Mouse (Mus musculus): ENCODE measurements at regions not wholly inside any gene's neighbourhood (a gene's known extent, or its start where the extent isn't known, plus 50 kb on each side); places are given as distances from the start of the nearest gene placed in this dataset.
A peak's percentile ranks its signal among the peaks of the same experiment; 100 is the strongest.

GRCm38 (mm10) chr14:23237376-23237775 lies 776.9 kb downstream of the Kcnma1 start:
- peaks cover 7% of the 10 kb centered on the region; the same call in 1 of the 2 replicates for H3K4me1 ChIP-seq (ENCODE audit: control insufficient read depth, insufficient read depth)
- no peak overlapping the region for H3K9ac ChIP-seq (replicated peaks; ENCODE audit: low read depth, low read length)
- no peaks in the 10 kb centered on the region for H3K36me3 ChIP-seq (replicated peaks; ENCODE audit: control insufficient read depth, insufficient read depth, low read length)
- TF ChIP-seq EP300 (IDR thresholded peaks at IDR 0.05; ENCODE audit: low read depth), result peak; percentile 47; the same call in 1 of the 2 replicates
- TF ChIP-seq CTCF (IDR thresholded peaks at IDR 0.05; ENCODE audit: low read depth), result no peak
- DNase-seq (ENCODE audit: low spot score), result peak; percentile 90
- no peak overlapping the region for H3K4me2 ChIP-seq (ENCODE audit: low read depth, low read length)
- H3K27me3 ChIP-seq (ENCODE audit: control insufficient read depth, insufficient read depth, low read length), result no peaks in the 10 kb centered on the region
- peak; percentile 96 for ATAC-seq (ENCODE audit: insufficient read depth, low read depth)
- peak overlapping the region; percentile 67 for H3K27ac ChIP-seq (ENCODE audit: low read depth)
- H3K9me3 ChIP-seq (replicated peaks; ENCODE audit: control insufficient read depth, low read length), result no peaks in the 10 kb centered on the region
- 27% methylated on average over 2 of the region's 2 CpGs for WGBS
- H3K4me3 ChIP-seq (ENCODE audit: low read depth, low read length), result no peak overlapping the region

GRCm38 (mm10) chr14:23198676-23199075 lies 815.6 kb downstream of the Kcnma1 start:
- Histone ChIP-seq H3K27me3 (ENCODE audit: control insufficient read depth, insufficient read depth, low read length) (no peaks in the 10 kb centered on the region), H3K4me1 (ENCODE audit: control insufficient read depth, insufficient read depth) (no peaks in the 10 kb centered on the region), H3K4me2 (ENCODE audit: low read depth, low read length) (no peak overlapping the region), H3K9ac (replicated peaks; ENCODE audit: low read depth, low read length) (no peak overlapping the region), H3K4me3 (ENCODE audit: low read depth, low read length) (no peak overlapping the region), H3K36me3 (replicated peaks; ENCODE audit: control insufficient read depth, insufficient read depth, low read length) (no peaks in the 10 kb centered on the region), H3K27ac (ENCODE audit: low read depth) (no peak overlapping the region), H3K9me3 (replicated peaks; ENCODE audit: control insufficient read depth, low read length) (no peaks in the 10 kb centered on the region)
- DNase-seq (ENCODE audit: low spot score), result no peak
- no peak for ATAC-seq (ENCODE audit: insufficient read depth, low read depth)
- 84% methylated on average over 3 of the region's 3 CpGs for WGBS
- TF ChIP-seq CTCF (IDR thresholded peaks at IDR 0.05; ENCODE audit: low read depth), result no peak
- no peak for TF ChIP-seq EP300 (IDR thresholded peaks at IDR 0.05; ENCODE audit: low read depth)

GRCm38 (mm10) chr14:23194569-23195529 lies 819.4 kb downstream of the Kcnma1 start:
- Histone ChIP-seq H3K36me3 (replicated peaks; ENCODE audit: control insufficient read depth, insufficient read depth, low read length) (no peaks in the 10 kb centered on the region), H3K4me2 (ENCODE audit: low read depth, low read length) (no peak overlapping the region), H3K4me1 (ENCODE audit: control insufficient read depth, insufficient read depth) (no peaks in the 10 kb centered on the region), H3K9ac (replicated peaks; ENCODE audit: low read depth, low read length) (no peak overlapping the region), H3K27me3 (ENCODE audit: control insufficient read depth, insufficient read depth, low read length) (no peaks in the 10 kb centered on the region), H3K9me3 (replicated peaks; ENCODE audit: control insufficient read depth, low read length) (no peaks in the 10 kb centered on the region), H3K4me3 (ENCODE audit: low read depth, low read length) (no peak overlapping the region), H3K27ac (ENCODE audit: low read depth) (no peak overlapping the region)
- ATAC-seq (ENCODE audit: insufficient read depth, low read depth) (no peak), DNase-seq (ENCODE audit: low spot score) (no peak)
- WGBS, result 80% methylated on average over 7 of the region's 7 CpGs
- TF ChIP-seq CTCF (IDR thresholded peaks at IDR 0.05; ENCODE audit: low read depth) (no peak), EP300 (IDR thresholded peaks at IDR 0.05; ENCODE audit: low read depth) (no peak)

GRCm38 (mm10) chr14:23192566-23192965 lies 821.7 kb downstream of the Kcnma1 start:
- no peak overlapping the region for H3K9ac ChIP-seq (replicated peaks; ENCODE audit: low read depth, low read length)
- no peak overlapping the region for H3K4me3 ChIP-seq (ENCODE audit: low read depth, low read length)
- no peak overlapping the region for H3K27ac ChIP-seq (ENCODE audit: low read depth)
- H3K4me2 ChIP-seq (ENCODE audit: low read depth, low read length), result no peak overlapping the region
- WGBS, result 63% methylated on average over 3 of the region's 3 CpGs
- H3K9me3 ChIP-seq (replicated peaks; ENCODE audit: control insufficient read depth, low read length), result no peaks in the 10 kb centered on the region
- TF ChIP-seq CTCF (IDR thresholded peaks at IDR 0.05; ENCODE audit: low read depth) (no peak), EP300 (IDR thresholded peaks at IDR 0.05; ENCODE audit: low read depth) (no peak)
- ATAC-seq (ENCODE audit: insufficient read depth, low read depth) (no peak), DNase-seq (ENCODE audit: low spot score) (no peak)
- H3K4me1 ChIP-seq (ENCODE audit: control insufficient read depth, insufficient read depth), result no peaks in the 10 kb centered on the region
- H3K27me3 ChIP-seq (ENCODE audit: control insufficient read depth, insufficient read depth, low read length), result no peaks in the 10 kb centered on the region
- no peaks in the 10 kb centered on the region for H3K36me3 ChIP-seq (replicated peaks; ENCODE audit: control insufficient read depth, insufficient read depth, low read length)

GRCm38 (mm10) chr14:23185359-23185758 lies 828.9 kb downstream of the Kcnma1 start:
- Histone ChIP-seq H3K36me3 (replicated peaks; ENCODE audit: control insufficient read depth, insufficient read depth, low read length) (no peaks in the 10 kb centered on the region), H3K4me2 (ENCODE audit: low read depth, low read length) (no peak overlapping the region), H3K9me3 (replicated peaks; ENCODE audit: control insufficient read depth, low read length) (no peaks in the 10 kb centered on the region), H3K9ac (replicated peaks; ENCODE audit: low read depth, low read length) (no peak overlapping the region), H3K4me3 (ENCODE audit: low read depth, low read length) (no peak overlapping the region), H3K4me1 (ENCODE audit: control insufficient read depth, insufficient read depth) (no peaks in the 10 kb centered on the region), H3K27ac (ENCODE audit: low read depth) (no peak overlapping the region), H3K27me3 (ENCODE audit: control insufficient read depth, insufficient read depth, low read length) (no peaks in the 10 kb centered on the region)
- whole genome bisulfite sequencing, result 50% methylated on average over 6 of the region's 6 CpGs
- no peak for TF ChIP-seq CTCF (IDR thresholded peaks at IDR 0.05; ENCODE audit: low read depth)
- TF ChIP-seq EP300 (IDR thresholded peaks at IDR 0.05; ENCODE audit: low read depth), result no peak
- DNase-seq (ENCODE audit: low spot score) (no peak), ATAC-seq (ENCODE audit: insufficient read depth, low read depth) (no peak)
